Mouse (Mus musculus): Measurements from ENCODE around the gene Diras2.

DNA sequence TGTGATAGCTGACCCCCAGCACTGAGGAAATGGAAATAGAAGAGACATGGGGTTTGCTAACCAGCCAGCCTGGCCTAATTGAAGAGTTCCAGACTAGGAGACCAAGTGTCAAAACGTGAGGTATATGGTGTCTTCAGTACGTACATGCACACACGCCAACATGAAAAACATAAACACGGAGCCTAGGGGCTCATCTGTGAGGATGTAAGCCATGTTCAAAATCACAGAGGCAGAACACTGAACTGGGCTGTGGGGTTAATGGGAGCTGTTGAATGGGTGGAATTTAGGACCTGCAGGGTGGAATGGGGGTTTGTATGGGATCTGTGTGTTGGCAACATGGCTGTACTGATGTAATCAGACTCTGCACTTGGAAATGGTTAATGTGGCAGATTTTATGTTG is 14.5 kb downstream of the Diras2 start:
- TF ChIP-seq CTCF (conservative IDR thresholded peaks at IDR 0.05; ENCODE audit: insufficient read depth, insufficient read length, low read depth, low read length): no peak
- TF ChIP-seq POLR2A (IDR thresholded peaks at IDR 0.05; ENCODE audit: low read depth, low read length): no peak

All from kidney, adult 2 months (tissue).